Mouse (Mus musculus) bone marrow macrophage, adult 2 months (primary cell): ENCODE measurements around the gene Pip4p1. TPM values are rescaled to one million over a fixed set of nuclear protein-coding genes. Genes with fewer than 3 reads are reported as not detected.
A peak's percentile ranks its signal among the peaks of the same experiment; 100 is the strongest.
"Not testable (repeated sequence)": the region's sequence is repeated elsewhere in the genome, so short reads cannot be mapped to it uniquely, and the experiment has no call there.

Experiments
- H3K27ac ChIP-seq: 2 replicates; pipeline ENCODE4 v1.5.1; 2012; ENCODE audit warnings: low read depth, low read length; ENCODE audit not compliant: insufficient read depth
- H3K4me1 ChIP-seq: 2 replicates; pipeline ENCODE4 v1.6.1; 2012; ENCODE audit warnings: low read length; ENCODE audit not compliant: control insufficient read depth, insufficient read depth
- H3K4me3 ChIP-seq: 2 replicates; pipeline ENCODE4 v1.5.1; 2012; ENCODE audit warnings: mild to moderate bottlenecking, low read length, moderate library complexity; ENCODE audit not compliant: insufficient read depth
- CTCF ChIP-seq: IDR thresholded peaks from 2 replicates; pipeline ENCODE4 v1.5.1; 2012; ENCODE audit warnings: low read depth, mild to moderate bottlenecking, low read length, moderate library complexity
- POLR2A ChIP-seq: IDR thresholded peaks from 2 replicates; pipeline ENCODE4 v1.6.1; 2012; ENCODE audit warnings: mild to moderate bottlenecking, low read depth, low read length, borderline replicate concordance
- polyA plus RNA-seq: library from polyadenylated mRNA; stranded (reverse); fragments of >200 nt; gene quantifications from 2 replicates; pipeline ENCODE4 v1.2.4, GENCODE M21; 2012; ENCODE audit not compliant: missing spikeins, insufficient read depth, insufficient read length

Gene Pip4p1
- 131 and 158 TPM in 2 replicates for polyA plus RNA-seq

GRCm38 (mm10) chr14:50930754-50931492 is at the start of gene Pip4p1, which contains the start of gene Pnp:
Pip4p1 (minus strand) TSS chr14:50930856.
Pnp (plus strand) TSS chr14:50931082.
- peaks cover 27% of the 10 kb centered on the region for H3K4me1 ChIP-seq
- H3K27ac ChIP-seq, result peak within 1 kb of the TSS; percentile 89
- H3K4me3 ChIP-seq, result peak within 1 kb of the TSS; percentile 84
- TF ChIP-seq CTCF, result no peak
- TF ChIP-seq POLR2A, result no peak

GRCm38 (mm10) chr14:50979631-50980030 is 49.0 kb upstream of the Pip4p1 start:
- Histone ChIP-seq H3K4me3 (no peak overlapping the region), H3K4me1 (peaks cover 8% of the 10 kb centered on the region), H3K27ac (no peak overlapping the region)
- TF ChIP-seq POLR2A (no peak), CTCF (no peak)

- not testable (repeated sequence) for H3K4me1 ChIP-seq, H3K27ac ChIP-seq, H3K4me3 ChIP-seq
Measured at GRCm38 (mm10) chr14:50978451-50978850, 47.8 kb upstream of the Pip4p1 start.

GRCm38 (mm10) chr14:50976674-50977073 is 46.0 kb upstream of the Pip4p1 start:
- Histone ChIP-seq H3K27ac (no peak overlapping the region), H3K4me3 (no peak overlapping the region), H3K4me1 (peaks cover 4% of the 10 kb centered on the region)
- TF ChIP-seq CTCF (no peak), POLR2A (no peak)

GRCm38 (mm10) chr14:50975001-50975400 is 44.3 kb upstream of the Pip4p1 start:
- H3K27ac ChIP-seq, result no peak overlapping the region
- H3K4me3 ChIP-seq, result no peak overlapping the region
- no peak for TF ChIP-seq POLR2A
- TF ChIP-seq CTCF, result no peak
- H3K4me1 ChIP-seq, result peaks cover 14% of the 10 kb centered on the region

- Histone ChIP-seq H3K4me1 (peaks cover 19% of the 10 kb centered on the region), H3K4me3 (no peak overlapping the region), H3K27ac (no peak overlapping the region)
- no peak for TF ChIP-seq CTCF
- no peak for TF ChIP-seq POLR2A
Measured at GRCm38 (mm10) chr14:50973700-50974099, 43.0 kb upstream of the Pip4p1 start.

- not testable (repeated sequence) for H3K4me3 ChIP-seq, H3K27ac ChIP-seq
- peaks cover 25% of the 10 kb centered on the region for H3K4me1 ChIP-seq
Measured at GRCm38 (mm10) chr14:50973054-50973453, 42.4 kb upstream of the Pip4p1 start.

- peaks cover 26% of the 10 kb centered on the region for H3K4me1 ChIP-seq
- no peak overlapping the region for H3K27ac ChIP-seq
- H3K4me3 ChIP-seq, result no peak overlapping the region
- TF ChIP-seq POLR2A (no peak), CTCF (no peak)
Measured at GRCm38 (mm10) chr14:50970822-50971221, 40.2 kb upstream of the Pip4p1 start.

- H3K4me1 ChIP-seq, result peaks cover 26% of the 10 kb centered on the region
- TF ChIP-seq POLR2A (no peak), CTCF (no peak)
- H3K27ac ChIP-seq, result no peak overlapping the region
Measured at GRCm38 (mm10) chr14:50969558-50970544, 39.2 kb upstream of the Pip4p1 start.

GRCm38 (mm10) chr14:50969041-50969440 is 38.4 kb upstream of the Pip4p1 start:
- Histone ChIP-seq H3K4me3 (no peak overlapping the region), H3K27ac (no peak overlapping the region), H3K4me1 (peaks cover 26% of the 10 kb centered on the region)
- TF ChIP-seq CTCF (no peak), POLR2A (no peak)

More at GRCm38 (mm10) chr14:50969558-50970544, 39.2 kb upstream of the Pip4p1 start:
- H3K4me3 ChIP-seq, result no peak overlapping the region
